Comparison of ENCODE assay signal across 28 mouse cellular contexts in genomic region chr10:39334320-39334719, GRCm38 (mm10). TPM values are rescaled to one million over a fixed set of nuclear protein-coding genes. Genes with fewer than 3 reads are reported as not detected.
A peak's percentile ranks its signal among the peaks of the same experiment; 100 is the strongest.
DNase-seq lines count a peak whose midpoint lies in the region; ATAC-seq and TF ChIP-seq lines count a peak whose summit lies in the region.
"Had no signal": no experiment of that assay in that cellular context is flagged by ENCODE, and none has a peak within 500 bp of the region (broad histone marks: within the 10 kb centered on the region; RNA-seq: fewer than 3 reads in every experiment).

No protein-coding gene starts in this region.

- ATAC-seq in heart, postnatal 0 days (ENCODE audit: insufficient read depth, low read depth): no peak
- no peak for ATAC-seq in heart, embryonic 11.5 days (replicated peaks; ENCODE audit: insufficient number of reproducible peaks, low FRiP score, low TSS enrichment)
- no peak for ATAC-seq in lung, embryonic 14.5 days (ENCODE audit: insufficient read depth)
- ATAC-seq in lung, postnatal 0 days: no peak
- peak; percentile 82 for ATAC-seq in forebrain, embryonic 14.5 days
- 0 out of 2 replicates have a peak, but pooled peaks have one; percentile 36 for ATAC-seq in forebrain, postnatal 0 days
- ATAC-seq: intestine, embryonic 15.5 days; midbrain, embryonic 15.5 days had no signal

- peaks cover 16% of the 10 kb centered on the region for H3K9me3 ChIP-seq in heart, postnatal 0 days (replicated peaks; ENCODE audit: control insufficient read depth, low read length)
- peaks cover 2% of the 10 kb centered on the region; the same call in 1 of the 2 replicates for H3K9me3 ChIP-seq in heart, embryonic 11.5 days (replicated peaks; ENCODE audit: control insufficient read depth, low read length)
- peaks cover 8% of the 10 kb centered on the region; the same call in 1 of the 2 replicates for H3K9me3 ChIP-seq in lung, embryonic 14.5 days (ENCODE audit: low read depth, low read length)
- no peaks in the 10 kb centered on the region for H3K9me3 ChIP-seq in lung, postnatal 0 days (ENCODE audit: low read length)
- H3K9me3 ChIP-seq in forebrain, embryonic 14.5 days (replicated peaks; ENCODE audit: control insufficient read depth, low read length): peaks cover 3% of the 10 kb centered on the region; the same call in 1 of the 2 replicates
- 0 out of 2 replicates have a peak, but pooled peaks cover 6% of the 10 kb centered on the region for H3K9me3 ChIP-seq in forebrain, postnatal 0 days (ENCODE audit: low read length)
- H3K9me3 ChIP-seq: intestine, embryonic 15.5 days; midbrain, embryonic 15.5 days had no signal

- no peaks in the 10 kb centered on the region for H3K36me3 ChIP-seq in heart, postnatal 0 days (replicated peaks; ENCODE audit: control insufficient read depth, insufficient read depth, low read length)
- H3K36me3 ChIP-seq in heart, embryonic 11.5 days (ENCODE audit: control insufficient read depth, insufficient read depth, low read length): no peaks in the 10 kb centered on the region
- no peaks in the 10 kb centered on the region for H3K36me3 ChIP-seq in lung, embryonic 14.5 days (ENCODE audit: insufficient read depth)
- H3K36me3 ChIP-seq in lung, postnatal 0 days (ENCODE audit: insufficient read depth, low read length): no peaks in the 10 kb centered on the region
- no peaks in the 10 kb centered on the region for H3K36me3 ChIP-seq in forebrain, embryonic 14.5 days (ENCODE audit: control insufficient read depth, insufficient read depth, low read length)
- H3K36me3 ChIP-seq in forebrain, postnatal 0 days (ENCODE audit: insufficient read depth): no peaks in the 10 kb centered on the region
- H3K36me3 ChIP-seq: heart, embryonic 12.5 days; hindbrain, embryonic 15.5 days; intestine, embryonic 15.5 days; limb, embryonic 13.5 days; midbrain, embryonic 15.5 days had no signal

- H3K4me2 ChIP-seq in heart, postnatal 0 days (ENCODE audit: low read depth, low read length): no peak overlapping the region
- H3K4me2 ChIP-seq in heart, embryonic 11.5 days: no peak overlapping the region
- H3K4me2 ChIP-seq in lung, embryonic 14.5 days: no peak overlapping the region
- no peak overlapping the region for H3K4me2 ChIP-seq in lung, postnatal 0 days (replicated peaks; ENCODE audit: low read depth, low read length)
- no peak overlapping the region for H3K4me2 ChIP-seq in forebrain, embryonic 14.5 days (ENCODE audit: low read length)
- no peak overlapping the region for H3K4me2 ChIP-seq in forebrain, postnatal 0 days (ENCODE audit: low read depth)
- H3K4me2 ChIP-seq: heart, embryonic 12.5 days; hindbrain, embryonic 15.5 days; intestine, embryonic 15.5 days; limb, embryonic 13.5 days; liver, embryonic 11.5 days; midbrain, embryonic 15.5 days had no signal

- 5% methylated on average over 3 of the region's 3 CpGs for WGBS in heart, postnatal 0 days
- 27% methylated on average over 3 of the region's 3 CpGs for whole genome bisulfite sequencing in heart, embryonic 11.5 days (ENCODE audit: insufficient replicate concordance)
- WGBS in lung, embryonic 14.5 days: 21% methylated on average over 3 of the region's 3 CpGs
- 18% methylated on average over 3 of the region's 3 CpGs for WGBS in lung, postnatal 0 days
- WGBS in forebrain, embryonic 14.5 days: 12% methylated on average over 3 of the region's 3 CpGs
- WGBS in forebrain, postnatal 0 days: 7% methylated on average over 3 of the region's 3 CpGs

- H3K4me1 ChIP-seq in heart, postnatal 0 days (ENCODE audit: control insufficient read depth, insufficient read depth): peaks cover 7% of the 10 kb centered on the region
- H3K4me1 ChIP-seq in heart, embryonic 11.5 days (ENCODE audit: control insufficient read depth, insufficient read depth, low read length): no peaks in the 10 kb centered on the region
- H3K4me1 ChIP-seq in lung, embryonic 14.5 days (ENCODE audit: insufficient read depth): no peaks in the 10 kb centered on the region
- no peaks in the 10 kb centered on the region for H3K4me1 ChIP-seq in lung, postnatal 0 days (ENCODE audit: insufficient read depth, low read depth, low read length)
- peaks cover 6% of the 10 kb centered on the region; the same call in 1 of the 2 replicates for H3K4me1 ChIP-seq in forebrain, embryonic 14.5 days (ENCODE audit: control insufficient read depth, insufficient read depth, low read length)
- no peaks in the 10 kb centered on the region for H3K4me1 ChIP-seq in forebrain, postnatal 0 days (ENCODE audit: insufficient read depth)
- H3K4me1 ChIP-seq: hindbrain, embryonic 15.5 days; intestine, embryonic 15.5 days; limb, embryonic 13.5 days; midbrain, embryonic 15.5 days had no signal

- TF ChIP-seq EP300 in heart, postnatal 0 days (IDR thresholded peaks at IDR 0.05; ENCODE audit: low read depth): no peak
- TF ChIP-seq EP300 in lung, postnatal 0 days (IDR thresholded peaks at IDR 0.05): no peak

- TF ChIP-seq CTCF in heart, postnatal 0 days (IDR thresholded peaks at IDR 0.05; ENCODE audit: low read depth): no peak
- TF ChIP-seq CTCF in lung, embryonic 14.5 days (IDR thresholded peaks at IDR 0.05; ENCODE audit: low read depth): no peak
- no peak for TF ChIP-seq CTCF in lung, postnatal 0 days (IDR thresholded peaks at IDR 0.05)
- no peak for TF ChIP-seq CTCF in forebrain, postnatal 0 days (IDR thresholded peaks at IDR 0.05; ENCODE audit: low read depth)

- H3K27me3 ChIP-seq in heart, postnatal 0 days (ENCODE audit: control insufficient read depth, insufficient read depth, low read length): no peaks in the 10 kb centered on the region
- no peaks in the 10 kb centered on the region for H3K27me3 ChIP-seq in heart, embryonic 11.5 days (ENCODE audit: control insufficient read depth, insufficient read depth, low read length)
- no peaks in the 10 kb centered on the region for H3K27me3 ChIP-seq in lung, embryonic 14.5 days (ENCODE audit: insufficient read depth, low read length)
- H3K27me3 ChIP-seq in lung, postnatal 0 days (replicated peaks; ENCODE audit: insufficient read depth, low read length): no peaks in the 10 kb centered on the region
- H3K27me3 ChIP-seq in forebrain, embryonic 14.5 days (replicated peaks; ENCODE audit: control insufficient read depth, insufficient read depth, low read length): no peaks in the 10 kb centered on the region
- H3K27me3 ChIP-seq in forebrain, postnatal 0 days (ENCODE audit: insufficient read depth, low read length): no peaks in the 10 kb centered on the region
- H3K27me3 ChIP-seq: CH12.LX; heart, embryonic 12.5 days; hindbrain, embryonic 15.5 days; intestine, embryonic 15.5 days; limb, embryonic 13.5 days; midbrain, embryonic 15.5 days had no signal

- H3K9ac ChIP-seq in heart, postnatal 0 days (replicated peaks; ENCODE audit: low read depth, low read length): no peak overlapping the region
- no peak overlapping the region for H3K9ac ChIP-seq in heart, embryonic 11.5 days (ENCODE audit: low read depth, low read length)
- H3K9ac ChIP-seq in lung, embryonic 14.5 days: no peak overlapping the region
- no peak overlapping the region for H3K9ac ChIP-seq in lung, postnatal 0 days (replicated peaks; ENCODE audit: low read depth)
- H3K9ac ChIP-seq in forebrain, embryonic 14.5 days (ENCODE audit: low read length): no peak overlapping the region
- no peak overlapping the region for H3K9ac ChIP-seq in forebrain, postnatal 0 days
- H3K9ac ChIP-seq: heart, embryonic 12.5 days; hindbrain, embryonic 15.5 days; intestine, embryonic 15.5 days; limb, embryonic 13.5 days; midbrain, embryonic 15.5 days had no signal

- peak; percentile 63 for DNase-seq in heart, postnatal 0 days (ENCODE audit: low spot score)
- peak; percentile 56 for DNase-seq in lung, embryonic 14.5 days
- DNase-seq in lung, postnatal 0 days (ENCODE audit: low spot score): no peak
- peak; percentile 87 for DNase-seq in forebrain, embryonic 14.5 days (ENCODE audit: low spot score)
- DNase-seq in forebrain, postnatal 0 days: peak; percentile 47
- no peak for DNase-seq in right cerebral cortex, postnatal 25 days
- DNase-seq: adrenal gland, adult 8-10 months; B cell, adult 2 months; cerebellum, adult 8-10 months; cerebellum, postnatal 25 days; heart, postnatal 36 days; kidney, adult 2 months; kidney, postnatal 36 days; lung, postnatal 14 days; spleen, adult 18-20 months; thymus, adult 18-20 months; thymus, postnatal 25 days had no signal

- H3K27ac ChIP-seq in heart, postnatal 0 days (ENCODE audit: low read depth): no peak overlapping the region
- H3K27ac ChIP-seq in heart, embryonic 11.5 days (ENCODE audit: low read depth, low read length): no peak overlapping the region
- H3K27ac ChIP-seq in lung, embryonic 14.5 days (ENCODE audit: low read depth): no peak overlapping the region
- H3K27ac ChIP-seq in lung, postnatal 0 days (ENCODE audit: low read length): no peak overlapping the region
- peak overlapping the region; percentile 39; the same call in 1 of the 2 replicates for H3K27ac ChIP-seq in forebrain, embryonic 14.5 days (ENCODE audit: low read depth, low read length)
- no peak overlapping the region for H3K27ac ChIP-seq in forebrain, postnatal 0 days (ENCODE audit: low read depth, low read length)
- H3K27ac ChIP-seq: hindbrain, embryonic 15.5 days; intestine, embryonic 15.5 days; layer of hippocampus, adult 2 months; left cerebral cortex, adult 2 months; limb, embryonic 13.5 days; midbrain, embryonic 15.5 days; stomach, postnatal 0 days had no signal

- no peak overlapping the region for H3K4me3 ChIP-seq in heart, postnatal 0 days (ENCODE audit: low read depth, low read length)
- no peak overlapping the region for H3K4me3 ChIP-seq in heart, embryonic 11.5 days (ENCODE audit: low read depth, low read length)
- H3K4me3 ChIP-seq in lung, embryonic 14.5 days (ENCODE audit: low read depth, low read length): no peak overlapping the region
- H3K4me3 ChIP-seq in lung, postnatal 0 days (ENCODE audit: low read depth, low read length): no peak overlapping the region
- H3K4me3 ChIP-seq in forebrain, embryonic 14.5 days (ENCODE audit: low read depth, low read length): no peak overlapping the region
- no peak overlapping the region for H3K4me3 ChIP-seq in forebrain, postnatal 0 days (ENCODE audit: low read depth, low read length)
- H3K4me3 ChIP-seq: heart, embryonic 12.5 days; hindbrain, embryonic 15.5 days; intestine, embryonic 15.5 days; layer of hippocampus, adult 2 months; left cerebral cortex, adult 2 months; limb, embryonic 13.5 days; midbrain, embryonic 15.5 days had no signal

RNA-seq across cellular contexts. Expression of gene Fyn, which starts 34.3 kb away (rescaled TPM):
- total RNA-seq in heart, postnatal 0 days (2014; rRNA removed; ENCODE audit: low replicate concordance): 24.1 and 34.3 TPM in 2 replicates
- 10.3 and 10.8 TPM in 2 replicates for polyA plus RNA-seq in heart, postnatal 0 days (2015; fragmentation: Nextera tagmentation; extraction: Ambion mirVana)
- polyA plus RNA-seq in heart, embryonic 11.5 days (2014; fragmentation: Nextera tagmentation; extraction: Ambion mirVana): 17.2 and 17.9 TPM in 2 replicates
- polyA plus RNA-seq in lung, embryonic 14.5 days (2014; fragmentation: Nextera tagmentation; extraction: Ambion mirVana): 27.8 and 30.3 TPM in 2 replicates
- polyA plus RNA-seq in lung, postnatal 0 days (2015; fragmentation: Nextera tagmentation; extraction: Ambion mirVana): 21.1 and 23.0 TPM in 2 replicates
- polyA plus RNA-seq in forebrain, embryonic 14.5 days (2014; fragmentation: Nextera tagmentation; extraction: Ambion mirVana): 79.1 and 85.0 TPM in 2 replicates
- 147 and 155 TPM in 2 replicates for total RNA-seq in forebrain, postnatal 0 days (2014; rRNA removed)
- 75.1 and 85.8 TPM in 2 replicates for polyA plus RNA-seq in forebrain, postnatal 0 days (2015; fragmentation: Nextera tagmentation; extraction: Ambion mirVana)

Comparison
In these comparisons a context has a peak if more than half of its experiments do, and no peak if none do; other contexts are left out.
1. DNase-seq: peak in heart, postnatal 0 days (single experiment), lung, embryonic 14.5 days (single experiment), forebrain, embryonic 14.5 days (single experiment) and forebrain, postnatal 0 days (single experiment); none in lung, postnatal 0 days (single experiment) and right cerebral cortex, postnatal 25 days (single experiment).
2. ATAC-seq: peak in forebrain, embryonic 14.5 days (single experiment) and forebrain, postnatal 0 days (single experiment); none in heart, postnatal 0 days (single experiment), heart, embryonic 11.5 days (single experiment), lung, embryonic 14.5 days (single experiment) and lung, postnatal 0 days (single experiment).